Mouse (Mus musculus) testis, adult 2 months (tissue): ENCODE measurements around the gene Plk3. TPM values are rescaled to one million over a fixed set of nuclear protein-coding genes. Genes with fewer than 3 reads are reported as not detected.
A peak's percentile ranks its signal among the peaks of the same experiment; 100 is the strongest.

ENCODE experiments used
- H3K27ac ChIP-seq: fragments of 200-500 bp; 2 replicates; pipeline ENCODE4 v1.5.1; 2012; ENCODE audit warnings: low read depth, low read length; ENCODE audit not compliant: control insufficient read depth, insufficient read depth
- H3K27me3 ChIP-seq: fragments of 200-500 bp; 2 replicates; pipeline ENCODE4 v1.6.1; 2012; ENCODE audit warnings: mild to moderate bottlenecking, low read length, moderate library complexity; ENCODE audit not compliant: control insufficient read depth, insufficient read depth
- H3K36me3 ChIP-seq: fragments of 200-500 bp; 2 replicates; pipeline ENCODE4 v1.6.1; 2012; ENCODE audit warnings: mild to moderate bottlenecking, low read length; ENCODE audit not compliant: control insufficient read depth, insufficient read depth
- H3K4me1 ChIP-seq: fragments of 200-500 bp; 2 replicates; pipeline ENCODE4 v1.6.1; 2012; ENCODE audit warnings: low read length; ENCODE audit not compliant: control insufficient read depth, insufficient read depth
- H3K4me3 ChIP-seq: fragments of 200-500 bp; 2 replicates; pipeline ENCODE4 v1.5.1; 2012; ENCODE audit warnings: low read depth, mild to moderate bottlenecking, low read length, moderate library complexity, mixed read lengths; ENCODE audit not compliant: control insufficient read depth
- CTCF ChIP-seq: fragments of 200-500 bp; IDR thresholded peaks from 2 replicates; pipeline ENCODE4 v1.5.1; 2012; ENCODE audit warnings: low read depth, mild to moderate bottlenecking, inconsistent platforms, low read length, moderate library complexity; ENCODE audit not compliant: control insufficient read depth, insufficient read depth, insufficient replicate concordance
- POLR2A ChIP-seq: fragments of 200-500 bp; IDR thresholded peaks from 2 replicates; pipeline ENCODE4 v1.6.1; 2012; ENCODE audit warnings: low read depth, mild to moderate bottlenecking, inconsistent platforms, low read length, moderate library complexity; ENCODE audit not compliant: control insufficient read depth
- polyA plus RNA-seq: library from polyadenylated mRNA; depleted of rRNA; stranded (reverse); fragments of >200 nt; gene quantifications from 2 replicates; pipeline ENCODE4 v1.2.3, GENCODE M21; 2012

The Plk3 gene
- polyA plus RNA-seq, 1 experiment = 0.94 TPM

- H3K27ac ChIP-seq = no peak overlapping the region
- TF ChIP-seq CTCF (no peak), POLR2A (no peak)
- peak overlapping the region; percentile 6; the same call in 1 of the 2 replicates for H3K4me3 ChIP-seq
- H3K4me1 ChIP-seq = peaks cover 12% of the 10 kb centered on the region
- no peaks in the 10 kb centered on the region for H3K27me3 ChIP-seq
- no peaks in the 10 kb centered on the region; the same call in 1 of the 2 replicates for H3K36me3 ChIP-seq
Observed at GRCm38 (mm10) chr4:117148815-117149214, 15.1 kb upstream of the Plk3 start.

GRCm38 (mm10) chr4:117148047-117148713 lies 14.4 kb upstream of the Plk3 start:
- no peak overlapping the region for H3K4me3 ChIP-seq
- H3K4me1 ChIP-seq = peaks cover 12% of the 10 kb centered on the region
- no peak for TF ChIP-seq CTCF
- TF ChIP-seq POLR2A = no peak
- no peak overlapping the region for H3K27ac ChIP-seq
- H3K36me3 ChIP-seq = no peaks in the 10 kb centered on the region; the same call in 1 of the 2 replicates
- H3K27me3 ChIP-seq = no peaks in the 10 kb centered on the region

DNA sequence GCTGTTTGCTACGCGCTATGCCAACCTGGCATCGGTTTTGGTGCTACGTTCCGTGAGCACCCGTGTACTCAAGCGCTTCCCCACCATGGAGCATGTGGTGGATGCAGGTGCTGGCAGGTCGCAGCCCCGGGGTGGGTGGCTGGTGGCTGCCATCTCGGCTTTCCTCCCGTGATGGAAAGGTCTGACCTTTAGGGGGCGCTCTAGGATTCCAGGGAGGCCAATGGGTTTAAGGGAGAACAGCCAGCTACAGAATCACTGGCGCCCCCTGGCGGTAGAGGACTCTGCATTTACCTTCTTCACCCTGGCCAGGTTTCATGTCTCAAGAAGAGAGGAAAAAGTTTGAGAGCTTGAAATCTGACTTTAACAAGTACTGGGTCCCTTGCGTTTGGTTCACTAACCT lies 12.4 kb upstream of the Plk3 start:
- no peak overlapping the region for H3K27ac ChIP-seq
- peak overlapping the region; percentile 73 for H3K4me3 ChIP-seq
- no peaks in the 10 kb centered on the region for H3K27me3 ChIP-seq
- H3K4me1 ChIP-seq = peaks cover 12% of the 10 kb centered on the region
- H3K36me3 ChIP-seq = no peaks in the 10 kb centered on the region
- TF ChIP-seq CTCF (peak; percentile 89), POLR2A (no peak)

DNA sequence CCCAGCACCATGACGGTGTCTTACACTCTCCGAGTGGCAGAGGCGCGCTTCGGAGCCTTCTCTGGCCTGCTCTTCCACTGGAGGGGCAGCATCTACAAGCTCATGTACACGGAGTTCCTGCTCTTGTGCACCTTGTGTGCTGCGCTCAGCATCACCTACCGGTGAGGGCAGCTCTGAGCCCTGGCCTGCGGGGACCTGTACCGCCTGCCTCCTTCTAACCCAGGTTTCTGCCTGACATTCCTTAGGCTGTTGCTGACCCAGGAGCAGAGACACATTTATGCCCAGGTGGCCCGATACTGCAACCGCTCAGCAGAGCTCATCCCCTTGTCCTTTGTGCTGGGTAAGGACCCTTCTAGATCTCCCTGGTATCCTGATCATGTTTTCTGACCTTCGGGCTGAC lies 11.5 kb upstream of the Plk3 start:
- TF ChIP-seq CTCF (no peak), POLR2A (no peak)

DNA sequence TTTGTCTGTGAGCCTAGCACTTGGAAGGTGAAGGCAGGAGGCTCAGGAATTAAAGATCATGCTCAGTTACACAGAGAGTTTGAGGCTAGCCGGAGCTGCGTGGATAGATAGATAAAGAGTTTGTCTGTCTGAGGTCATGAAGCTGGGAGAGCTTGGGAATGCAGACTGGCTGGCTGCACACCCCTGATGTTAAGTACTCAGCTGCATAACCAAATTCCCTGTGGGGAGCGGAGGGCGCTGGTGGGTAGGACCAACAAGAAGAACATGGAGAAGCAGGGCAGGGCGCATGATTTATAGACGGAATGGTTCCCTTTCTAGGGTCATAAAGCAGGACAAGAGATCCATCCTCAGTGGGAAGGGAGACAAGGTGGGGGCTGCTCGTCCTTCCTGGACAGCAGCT lies 9.3 kb upstream of the Plk3 start:
- H3K36me3 ChIP-seq = no peaks in the 10 kb centered on the region
- H3K27me3 ChIP-seq = no peaks in the 10 kb centered on the region
- TF ChIP-seq POLR2A (no peak), CTCF (no peak)
- peaks cover 10% of the 10 kb centered on the region for H3K4me1 ChIP-seq
- no peak overlapping the region for H3K4me3 ChIP-seq
- H3K27ac ChIP-seq = no peak overlapping the region

More for the DNA sequence above, 11.5 kb upstream of the Plk3 start:
- H3K36me3 ChIP-seq = no peaks in the 10 kb centered on the region
- H3K4me3 ChIP-seq = no peak overlapping the region
- no peak overlapping the region for H3K27ac ChIP-seq
- peaks cover 12% of the 10 kb centered on the region for H3K4me1 ChIP-seq
- no peaks in the 10 kb centered on the region for H3K27me3 ChIP-seq

DNA sequence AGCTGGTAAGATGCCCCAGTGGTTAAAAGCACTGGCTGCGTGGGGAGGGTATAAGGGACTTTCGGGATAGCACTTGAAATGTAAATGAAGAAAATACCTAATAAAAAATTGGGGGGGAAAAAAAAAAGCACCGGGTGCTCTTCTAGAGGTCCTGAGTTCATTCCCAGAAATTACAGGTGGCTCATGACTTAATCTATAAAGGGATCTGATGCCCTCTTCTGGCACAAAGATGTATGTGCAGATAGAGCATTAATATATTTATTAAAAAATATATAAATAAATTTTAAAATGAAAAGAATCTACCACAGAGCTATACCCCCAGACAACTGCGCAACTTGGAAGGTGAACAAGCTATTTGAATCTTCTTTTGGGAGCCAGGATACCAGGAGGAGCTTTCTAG lies 6.8 kb upstream of the Plk3 start:
- no peaks in the 10 kb centered on the region for H3K27me3 ChIP-seq
- H3K36me3 ChIP-seq = no peaks in the 10 kb centered on the region
- TF ChIP-seq CTCF = no peak
- no peak for TF ChIP-seq POLR2A

DNA sequence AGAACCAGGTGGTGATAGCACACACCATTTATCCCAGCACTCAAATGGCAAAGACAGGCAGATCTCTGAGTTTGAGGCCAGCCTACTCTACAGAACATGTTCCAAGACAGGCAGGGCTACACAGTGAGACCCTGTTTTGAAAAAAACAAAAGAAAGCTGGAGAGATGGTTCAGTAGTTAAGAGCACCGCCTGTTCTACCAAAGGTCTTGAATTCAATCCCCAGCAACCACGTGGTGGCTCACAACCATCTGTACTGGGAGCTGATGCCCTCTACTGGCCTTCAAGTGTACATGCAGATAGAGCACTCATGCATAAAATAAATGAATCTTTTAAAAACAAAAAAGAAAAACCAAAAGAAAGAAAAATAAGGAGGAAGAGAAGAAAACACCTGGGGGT lies 5.5 kb upstream of the Plk3 start:
- no peaks in the 10 kb centered on the region for H3K36me3 ChIP-seq
- no peak overlapping the region for H3K4me3 ChIP-seq
- H3K4me1 ChIP-seq = peaks cover 5% of the 10 kb centered on the region
- H3K27ac ChIP-seq = no peak overlapping the region
- TF ChIP-seq POLR2A (no peak), CTCF (peak; percentile 38; the same call in 1 of the 2 replicates)
- H3K27me3 ChIP-seq = no peaks in the 10 kb centered on the region

More for the DNA sequence above, 6.8 kb upstream of the Plk3 start:
- Histone ChIP-seq H3K4me1 (peaks cover 5% of the 10 kb centered on the region), H3K27ac (no peak overlapping the region), H3K4me3 (no peak overlapping the region)
